ENCODE assay signal across 11 mouse cellular contexts in genomic region chr16:6840007-6840406, GRCm38 (mm10).
DNase-seq lines count a peak whose midpoint lies in the region; ATAC-seq and TF ChIP-seq lines count a peak whose summit lies in the region.
"Had no signal": no experiment of that assay in that cellular context is flagged by ENCODE, and none has a peak within 500 bp of the region (broad histone marks: within the 10 kb centered on the region; RNA-seq: fewer than 3 reads in every experiment).

No protein-coding gene starts in this region.

- H3K4me3 ChIP-seq in heart, embryonic 11.5 days (ENCODE audit: low read depth, low read length), result no peak overlapping the region
- H3K4me3 ChIP-seq in heart, adult 2 months, result no peak overlapping the region
- H3K4me3 ChIP-seq in kidney, embryonic 16.5 days (ENCODE audit: low read length), result peak overlapping the region; percentile 27
- no peak overlapping the region for H3K4me3 ChIP-seq in hindbrain, embryonic 12.5 days
- H3K4me3 ChIP-seq in midbrain, embryonic 15.5 days, result no peak overlapping the region
- H3K4me3 ChIP-seq: liver, embryonic 12.5 days had no signal

- 0 out of 2 replicates have a peak, but pooled peaks cover 3% of the 10 kb centered on the region for H3K4me1 ChIP-seq in heart, embryonic 11.5 days (ENCODE audit: control insufficient read depth, insufficient read depth, low read length)
- no peaks in the 10 kb centered on the region for H3K4me1 ChIP-seq in heart, adult 2 months (ENCODE audit: control insufficient read depth, insufficient read depth, low read length)
- H3K4me1 ChIP-seq in kidney, embryonic 16.5 days (ENCODE audit: insufficient read depth, low read length), result peaks cover 14% of the 10 kb centered on the region; the same call in 1 of the 2 replicates
- peaks cover 19% of the 10 kb centered on the region for H3K4me1 ChIP-seq in hindbrain, embryonic 12.5 days
- peaks cover 31% of the 10 kb centered on the region for H3K4me1 ChIP-seq in midbrain, embryonic 15.5 days
- H3K4me1 ChIP-seq: liver, embryonic 12.5 days had no signal

- H3K27me3 ChIP-seq in heart, embryonic 11.5 days (ENCODE audit: control insufficient read depth, insufficient read depth, low read length), result no peaks in the 10 kb centered on the region
- no peaks in the 10 kb centered on the region for H3K27me3 ChIP-seq in heart, adult 2 months (ENCODE audit: control insufficient read depth, insufficient read depth, low read length)
- H3K27me3 ChIP-seq in kidney, embryonic 16.5 days (ENCODE audit: insufficient read depth, low read length), result no peaks in the 10 kb centered on the region
- no peaks in the 10 kb centered on the region for H3K27me3 ChIP-seq in hindbrain, embryonic 12.5 days
- H3K27me3 ChIP-seq in midbrain, embryonic 15.5 days (replicated peaks), result no peaks in the 10 kb centered on the region
- H3K27me3 ChIP-seq: liver, embryonic 12.5 days had no signal

- no peaks in the 10 kb centered on the region for H3K79me2 ChIP-seq in heart, adult 2 months (replicated peaks; ENCODE audit: control insufficient read depth, insufficient read depth, low read length)

- no peak for DNase-seq in heart, adult 2 months
- DNase-seq in kidney, postnatal 25 days, result no peak
- no peak for DNase-seq in frontal cortex, postnatal 25 days (ENCODE audit: low spot score in 2 of 2)
- DNase-seq: thymus, adult 2 months had no signal

- no peak overlapping the region for H3K9ac ChIP-seq in heart, embryonic 11.5 days (ENCODE audit: low read depth, low read length)
- H3K9ac ChIP-seq in heart, adult 2 months (ENCODE audit: low read depth, low read length), result no peak overlapping the region
- 0 out of 2 replicates have a peak overlapping the region, but pooled peaks have one; percentile 11 for H3K9ac ChIP-seq in kidney, embryonic 16.5 days (replicated peaks; ENCODE audit: low read length)
- 0 out of 2 replicates have a peak overlapping the region, but pooled peaks have one; percentile 13 for H3K9ac ChIP-seq in hindbrain, embryonic 12.5 days
- H3K9ac ChIP-seq in midbrain, embryonic 15.5 days, result no peak overlapping the region
- H3K9ac ChIP-seq: liver, embryonic 12.5 days had no signal

- peak overlapping the region; percentile 41 for H3K4me2 ChIP-seq in heart, embryonic 11.5 days
- peak overlapping the region; percentile 30 for H3K4me2 ChIP-seq in kidney, embryonic 16.5 days (replicated peaks; ENCODE audit: low read depth, low read length)
- no peak overlapping the region for H3K4me2 ChIP-seq in hindbrain, embryonic 12.5 days (replicated peaks)
- peak overlapping the region; percentile 23 for H3K4me2 ChIP-seq in midbrain, embryonic 15.5 days
- H3K4me2 ChIP-seq: liver, embryonic 12.5 days had no signal

- no peak for TF ChIP-seq POLR2A in heart, adult 2 months (IDR thresholded peaks at IDR 0.05; ENCODE audit: insufficient read depth, low read depth, low read length)

- no peak for TF ChIP-seq EP300 in heart, adult 2 months (IDR thresholded peaks at IDR 0.05; ENCODE audit: insufficient read depth, low read depth, low read length)

- peak; percentile 26; the same call in 1 of the 2 replicates for ATAC-seq in heart, embryonic 11.5 days (replicated peaks; ENCODE audit: insufficient number of reproducible peaks, low FRiP score, low TSS enrichment)
- 0 out of 2 replicates have a peak, but pooled peaks have one; percentile 46 for ATAC-seq in kidney, embryonic 16.5 days (ENCODE audit: low FRiP score, low TSS enrichment)
- ATAC-seq in hindbrain, embryonic 12.5 days (ENCODE audit: low FRiP score), result no peak
- no peak; the same call in 1 of the 2 replicates for ATAC-seq in midbrain, embryonic 15.5 days (replicated peaks)
- no peak for ATAC-seq in inflammation-experienced regulatory T-cells, adult 6 months
- ATAC-seq: activated CD4-positive, CD25-positive, alpha-beta regulatory T cell, adult 4 months; liver, embryonic 12.5 days had no signal

- no peak for TF ChIP-seq CTCF in heart, adult 2 months (IDR thresholded peaks at IDR 0.05)

- WGBS in heart, embryonic 11.5 days (ENCODE audit: insufficient replicate concordance), result 38% methylated on average over 3 of the region's 3 CpGs
- 27% methylated on average over 3 of the region's 3 CpGs for WGBS in heart, adult 2 months
- 44% methylated on average over 3 of the region's 3 CpGs for WGBS in kidney, embryonic 16.5 days
- WGBS in hindbrain, embryonic 12.5 days, result 62% methylated on average over 3 of the region's 3 CpGs
- WGBS in midbrain, embryonic 15.5 days, result 53% methylated on average over 3 of the region's 3 CpGs

- H3K36me3 ChIP-seq in heart, embryonic 11.5 days (ENCODE audit: control insufficient read depth, insufficient read depth, low read length), result no peaks in the 10 kb centered on the region
- H3K36me3 ChIP-seq in heart, adult 2 months (ENCODE audit: control insufficient read depth, insufficient read depth, low read length), result no peaks in the 10 kb centered on the region
- H3K36me3 ChIP-seq in kidney, embryonic 16.5 days (ENCODE audit: insufficient read depth, low read length), result no peaks in the 10 kb centered on the region
- no peaks in the 10 kb centered on the region for H3K36me3 ChIP-seq in hindbrain, embryonic 12.5 days
- H3K36me3 ChIP-seq in midbrain, embryonic 15.5 days (replicated peaks), result no peaks in the 10 kb centered on the region
- H3K36me3 ChIP-seq: liver, embryonic 12.5 days had no signal

- intact Hi-C loops in heart, adult 2 months (cut with DNase I), result no loop called here

- H3K27ac ChIP-seq in heart, embryonic 11.5 days (ENCODE audit: low read depth, low read length), result no peak overlapping the region
- no peak overlapping the region for H3K27ac ChIP-seq in heart, adult 2 months
- peak overlapping the region; percentile 48; the same call in 1 of the 2 replicates for H3K27ac ChIP-seq in kidney, embryonic 16.5 days (ENCODE audit: low read length)
- H3K27ac ChIP-seq in hindbrain, embryonic 12.5 days, result no peak overlapping the region; the same call in 1 of the 2 replicates
- peak overlapping the region; percentile 58 for H3K27ac ChIP-seq in midbrain, embryonic 15.5 days
- H3K27ac ChIP-seq: liver, embryonic 12.5 days had no signal

- H3K9me3 ChIP-seq in heart, embryonic 11.5 days (replicated peaks; ENCODE audit: control insufficient read depth, low read length), result no peaks in the 10 kb centered on the region
- no peaks in the 10 kb centered on the region for H3K9me3 ChIP-seq in kidney, embryonic 16.5 days (ENCODE audit: low read length)
- H3K9me3 ChIP-seq in hindbrain, embryonic 12.5 days (replicated peaks), result no peaks in the 10 kb centered on the region
- no peaks in the 10 kb centered on the region for H3K9me3 ChIP-seq in midbrain, embryonic 15.5 days
- H3K9me3 ChIP-seq: liver, embryonic 12.5 days had no signal

Comparison
In these comparisons a context has a peak if more than half of its experiments do, and no peak if none do; other contexts are left out.
1. ATAC-seq: peak in heart, embryonic 11.5 days (single experiment) and kidney, embryonic 16.5 days (single experiment); none in hindbrain, embryonic 12.5 days (single experiment), midbrain, embryonic 15.5 days (single experiment) and inflammation-experienced regulatory T-cells, adult 6 months (single experiment).
2. H3K27ac ChIP-seq: peak in kidney, embryonic 16.5 days (single experiment) and midbrain, embryonic 15.5 days (single experiment); none in heart, embryonic 11.5 days (single experiment), heart, adult 2 months (single experiment) and hindbrain, embryonic 12.5 days (single experiment).
3. H3K9ac ChIP-seq: peak in kidney, embryonic 16.5 days (single experiment) and hindbrain, embryonic 12.5 days (single experiment); none in heart, embryonic 11.5 days (single experiment), heart, adult 2 months (single experiment) and midbrain, embryonic 15.5 days (single experiment).